Mouse (Mus musculus) MEL (cell line): Measurements from ENCODE around the gene Trub1. TPM values are rescaled to one million over a fixed set of nuclear protein-coding genes. Genes with fewer than 3 reads are reported as not detected.
A peak's percentile ranks its signal among the peaks of the same experiment; 100 is the strongest.

ENCODE experiments used
- DNase-seq: peaks from one replicate; pipeline ENCODE4 v3.0.0; 2011; ENCODE audit warnings: low read depth, low spot score
- H3K27ac ChIP-seq: 2 replicates; pipeline ENCODE4 v1.5.1; 2012; ENCODE audit warnings: low read depth, mild to moderate bottlenecking, control low read depth, low read length, moderate library complexity; ENCODE audit not compliant: control insufficient read depth
- H3K27me3 ChIP-seq, 2 experiments: fragments of 150-350 bp in 1 of 2; sonication (generic) in 1 of 2; 2 replicates each; pipeline ENCODE4 v1.6.1; 2012; ENCODE audit warnings: low read length in 2 of 2, mild to moderate bottlenecking in 2 of 2, improper control_type of control experiment in 1 of 2, moderate library complexity in 1 of 2; ENCODE audit not compliant: insufficient read depth in 2 of 2, control insufficient read depth in 1 of 2
- H3K36me3 ChIP-seq, 2 experiments: 2 replicates each; pipeline ENCODE4 v1.6.1; 2012 to 2014; ENCODE audit warnings: low read length in 2 of 2, improper control_type of control experiment in 1 of 2, inconsistent platforms in 1 of 2, mild to moderate bottlenecking in 1 of 2; ENCODE audit not compliant: insufficient read depth in 2 of 2, control insufficient read depth in 1 of 2
- H3K4me1 ChIP-seq, 2 experiments: fragments of 150-350 bp in 1 of 2; sonication (generic) in 1 of 2; 2 replicates each; pipeline ENCODE4 v1.6.1; 2012; ENCODE audit warnings: low read length in 2 of 2, improper control_type of control experiment in 1 of 2, mild to moderate bottlenecking in 1 of 2; ENCODE audit not compliant: insufficient read depth in 2 of 2, control insufficient read depth in 1 of 2
- H3K4me3 ChIP-seq, 2 experiments: fragments of 150-350 bp in 1 of 2; sonication (generic) in 1 of 2; 2 replicates each; pipeline ENCODE4 v1.5.1; 2012; ENCODE audit warnings: low read depth in 2 of 2, low read length in 2 of 2, mild to moderate bottlenecking in 2 of 2, moderate library complexity in 2 of 2, control low read depth in 1 of 2, improper control_type of control experiment in 1 of 2; ENCODE audit not compliant: control insufficient read depth in 1 of 2, insufficient read depth in 1 of 2
- H3K79me2 ChIP-seq: 2 replicates; pipeline ENCODE4 v1.6.1; 2012; ENCODE audit warnings: mild to moderate bottlenecking, low read length, moderate library complexity; ENCODE audit not compliant: control insufficient read depth, poor library complexity, insufficient read depth
- H3K9ac ChIP-seq: 2 replicates; pipeline ENCODE4 v1.6.1; 2012; ENCODE audit warnings: low read depth, mild to moderate bottlenecking, control low read depth, low read length, moderate library complexity; ENCODE audit not compliant: control insufficient read depth, poor library complexity, severe bottlenecking
- H3K9me3 ChIP-seq: fragments of 150-350 bp; sonication (generic); replicated peaks from 2 replicates; pipeline ENCODE4 v1.6.1; 2012; ENCODE audit warnings: mild to moderate bottlenecking, low read length, improper control_type of control experiment, moderate library complexity; ENCODE audit not compliant: insufficient read depth
- EP300 ChIP-seq, 2 experiments: IDR thresholded peaks; 2 replicates each; pipeline ENCODE4 v1.6.1; 2011; ENCODE audit warnings: improper control_type of control experiment in 2 of 2, low read length in 2 of 2, low read depth in 1 of 2, mild to moderate bottlenecking in 1 of 2
- ETS1 ChIP-seq: IDR thresholded peaks from 2 replicates; pipeline ENCODE4 v1.6.1; 2012; ENCODE audit warnings: low read depth, mild to moderate bottlenecking, inconsistent platforms, low read length, improper control_type of control experiment, moderate library complexity
- GATA1 ChIP-seq: IDR thresholded peaks from 2 replicates; pipeline ENCODE4 v1.6.1; 2011; ENCODE audit warnings: low read depth, low read length, improper control_type of control experiment
- KAT2A ChIP-seq: conservative IDR thresholded peaks from 2 replicates; pipeline ENCODE4 v1.6.1; 2012; ENCODE audit warnings: low read depth, low read length, improper control_type of control experiment, inconsistent platforms
- MAX ChIP-seq: IDR thresholded peaks from 2 replicates; pipeline ENCODE4 v1.6.1; 2011; ENCODE audit warnings: low read length, improper control_type of control experiment
- MEF2A ChIP-seq: IDR thresholded peaks from 2 replicates; pipeline ENCODE4 v1.6.1; 2014; ENCODE audit warnings: low read depth, mild to moderate bottlenecking, inconsistent platforms, low read length, improper control_type of control experiment; ENCODE audit not compliant: poor library complexity, insufficient replicate concordance, severe bottlenecking; ENCODE audit errors: extremely low read depth
- NELFE ChIP-seq: IDR thresholded peaks from 2 replicates; pipeline ENCODE4 v1.6.1; 2011; ENCODE audit warnings: low read depth, low read length, improper control_type of control experiment
- POLR2A ChIP-seq, 2 experiments: IDR thresholded peaks; 2 replicates each; pipeline ENCODE4 v1.6.1; 2011 to 2012; ENCODE audit warnings: low read length in 2 of 2, mild to moderate bottlenecking in 2 of 2, control low read depth in 1 of 2, improper control_type of control experiment in 1 of 2, low read depth in 1 of 2, moderate library complexity in 1 of 2; ENCODE audit not compliant: control insufficient read depth in 1 of 2, insufficient read depth in 1 of 2, poor library complexity in 1 of 2
- RAD21 ChIP-seq: IDR thresholded peaks from 2 replicates; pipeline ENCODE4 v1.6.1; 2011; ENCODE audit warnings: mild to moderate bottlenecking, low read depth, low read length, improper control_type of control experiment
- RCOR1 ChIP-seq: IDR thresholded peaks from 2 replicates; pipeline ENCODE4 v1.6.1; 2012; ENCODE audit warnings: low read depth, mild to moderate bottlenecking, inconsistent platforms, low read length, improper control_type of control experiment
- TAL1 ChIP-seq: IDR thresholded peaks from 2 replicates; pipeline ENCODE4 v1.6.1; 2012; ENCODE audit warnings: mild to moderate bottlenecking, inconsistent platforms, low read length, moderate library complexity, mixed read lengths
- UBTF ChIP-seq: IDR thresholded peaks from 2 replicates; pipeline ENCODE4 v1.6.1; 2012; ENCODE audit warnings: low read depth, mild to moderate bottlenecking, inconsistent platforms, low read length, improper control_type of control experiment, moderate library complexity, borderline replicate concordance; ENCODE audit not compliant: insufficient read depth
- USF1 ChIP-seq: IDR thresholded peaks from 2 replicates; pipeline ENCODE4 v1.6.1; 2014; ENCODE audit warnings: low read depth, mild to moderate bottlenecking, inconsistent platforms, low read length, improper control_type of control experiment, moderate library complexity
- ZKSCAN1 ChIP-seq: IDR thresholded peaks from 2 replicates; pipeline ENCODE4 v1.6.1; 2012; ENCODE audit warnings: low read depth, mild to moderate bottlenecking, inconsistent platforms, low read length, improper control_type of control experiment, moderate library complexity
- polyA plus RNA-seq, 2 experiments: library from polyadenylated mRNA; stranded (reverse) in 1 of 2; unstranded in 1 of 2; fragments of >175 nt in 1 of 2; fragments of >200 nt in 1 of 2; gene quantifications; 2 replicates each; pipeline versions ENCODE4 v1.2.1 to v1.2.4; 2012; ENCODE audit warnings: low replicate concordance in 2 of 2, low read depth in 1 of 2; ENCODE audit not compliant: insufficient read length in 2 of 2, insufficient read depth in 1 of 2, missing spikeins in 1 of 2
- total RNA-seq: library from RNA; depleted of rRNA; stranded (reverse); fragments of 300-350 nt; gene quantifications from 2 replicates; pipeline ENCODE4 v1.2.3, GENCODE M21; 2012

Trub1 gene
- total and polyA plus RNA-seq, 3 experiments: 38.2 to 41.6 TPM; not detected in 1

GRCm38 (mm10) chr19:57523363-57523762 is 70.7 kb downstream of the Trub1 start:
- Histone ChIP-seq H3K27me3 (no peaks in the 10 kb centered on the region), H3K4me3 (no peak overlapping the region), H3K36me3 (peaks cover 0 to 6% of the 10 kb centered on the region in 2 experiments; a peak in 2 of 4 replicates)
- TF ChIP-seq UBTF (no peak), EP300 (IDR thresholded peaks at IDR 0.05; ENCODE audit: low read depth in 1 of 2, low read length in 2 of 2) (no peak), ZKSCAN1 (no peak), MEF2A (no peak), NELFE (no peak), TAL1 (no peak)
- TF ChIP-seq, all 39 proteins: peak for 0
- Histone ChIP-seq H3K79me2 (no peaks in the 10 kb centered on the region), H3K9me3 (no peaks in the 10 kb centered on the region), H3K4me1 (peaks cover 2 to 16% of the 10 kb centered on the region in 2 experiments; a peak in 3 of 4 replicates), H3K27ac (no peak overlapping the region), H3K9ac (no peak overlapping the region)
- DNase-seq: no peak

GRCm38 (mm10) chr19:57525693-57526092 is 73.0 kb downstream of the Trub1 start:
- H3K4me3 ChIP-seq: no peak overlapping the region
- H3K9ac ChIP-seq: no peak overlapping the region
- TF ChIP-seq MAX (0 out of 2 replicates have a peak, but pooled peaks have one; percentile 26), KAT2A (no peak), USF1 (peak; percentile 68)
- H3K79me2 ChIP-seq: no peaks in the 10 kb centered on the region
- H3K27me3 ChIP-seq: no peaks in the 10 kb centered on the region
- H3K4me1 ChIP-seq: peaks cover 2 to 17% of the 10 kb centered on the region in 2 experiments
- no peak for DNase-seq
- no peak overlapping the region for H3K27ac ChIP-seq
- H3K9me3 ChIP-seq: no peaks in the 10 kb centered on the region
- peaks cover 0 to 8% of the 10 kb centered on the region in 2 experiments; a peak in 2 of 4 replicates for H3K36me3 ChIP-seq

GRCm38 (mm10) chr19:57530212-57530611 is 77.5 kb downstream of the Trub1 start:
- Histone ChIP-seq H3K79me2 (no peaks in the 10 kb centered on the region), H3K9ac (no peak overlapping the region), H3K36me3 (peaks cover 0 to 8% of the 10 kb centered on the region in 2 experiments; a peak in 2 of 4 replicates), H3K27me3 (no peaks in the 10 kb centered on the region; a peak in 1 of 4 replicates), H3K9me3 (no peaks in the 10 kb centered on the region), H3K4me3 (no peak overlapping the region), H3K4me1 (peaks cover 2 to 15% of the 10 kb centered on the region in 2 experiments)
- peak; percentile 76 for DNase-seq
- TF ChIP-seq RAD21 (no peak), RCOR1 (peak; percentile 74), ETS1 (peak; percentile 24; the same call in 1 of the 2 replicates), POLR2A (IDR thresholded peaks at IDR 0.05; ENCODE audit: control insufficient read depth in 1 of 2, insufficient read depth in 1 of 2, low read depth in 1 of 2, low read length in 2 of 2, poor library complexity in 1 of 2) (no peak), EP300 (IDR thresholded peaks at IDR 0.05; ENCODE audit: low read depth in 1 of 2, low read length in 2 of 2) (peak; percentile 29 to 65; a peak in 3 of 4 replicates), GATA1 (peak; percentile 76), MAX (no peak)
- TF ChIP-seq, all 39 proteins: peak for 4
- no peak overlapping the region for H3K27ac ChIP-seq
